Mouse (Mus musculus): ENCODE measurements at regions not wholly inside any gene's neighbourhood (a gene's known extent, or its start where the extent isn't known, plus 50 kb on each side); places are given as distances from the start of the nearest gene placed in this dataset.

DNA sequence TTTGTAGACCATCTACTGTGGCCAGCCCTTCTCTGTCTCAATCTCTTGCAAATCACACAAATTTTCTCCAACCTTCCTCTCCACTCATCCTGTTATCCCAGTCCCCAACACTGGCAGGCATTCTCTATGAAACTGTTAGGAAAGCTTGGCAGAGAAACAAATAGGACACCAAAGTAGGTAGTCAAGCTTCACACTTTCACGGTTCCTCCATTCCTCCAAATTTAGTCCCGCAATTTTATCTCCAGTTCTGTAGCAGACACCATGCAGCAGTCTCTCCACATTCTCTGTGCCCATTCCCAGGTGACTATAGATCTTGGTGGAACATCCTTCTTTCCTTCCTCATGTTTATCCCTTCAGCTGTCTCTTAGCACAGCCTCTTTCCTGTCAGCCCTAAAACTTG lies 856.9 kb downstream of the Zpld1 start:
- TF ChIP-seq POLR2A (IDR thresholded peaks at IDR 0.05; ENCODE audit: borderline replicate concordance, extremely low read depth, insufficient read depth, insufficient read length) = no peak
- ATAC-seq (ENCODE audit: low FRiP score, low read depth) = no peak
- Histone ChIP-seq H3K9ac (ENCODE audit: low read depth, low read length, severe bottlenecking) (no peak overlapping the region), H3K4me2 (replicated peaks; ENCODE audit: low read depth, low read length, severe bottlenecking) (no peak overlapping the region), H3K36me3 (ENCODE audit: control insufficient read depth, insufficient read depth, low read length) (no peaks in the 10 kb centered on the region), H3K27me3 (ENCODE audit: control insufficient read depth, insufficient read depth, low read length) (no peaks in the 10 kb centered on the region), H3K9me3 (ENCODE audit: control insufficient read depth, low read length) (no peaks in the 10 kb centered on the region), H3K4me3 (replicated peaks; ENCODE audit: low read length) (no peak overlapping the region), H3K4me1 (ENCODE audit: control insufficient read depth, insufficient read depth, low read length) (no peaks in the 10 kb centered on the region), H3K27ac (replicated peaks; ENCODE audit: low read depth, low read length) (no peak overlapping the region)
- WGBS = 91% methylated on average over 2 of the region's 2 CpGs
- no peak for DNase-seq (ENCODE audit: low spot score)

GRCm38 (mm10) chr16:54406638-54407037 lies 891.1 kb downstream of the Zpld1 start:
- H3K27me3 ChIP-seq (ENCODE audit: control insufficient read depth, insufficient read depth, low read length) = no peaks in the 10 kb centered on the region
- no peak overlapping the region for H3K4me2 ChIP-seq (replicated peaks; ENCODE audit: low read depth, low read length, severe bottlenecking)
- no peaks in the 10 kb centered on the region for H3K9me3 ChIP-seq (ENCODE audit: control insufficient read depth, low read length)
- no peaks in the 10 kb centered on the region for H3K4me1 ChIP-seq (ENCODE audit: control insufficient read depth, insufficient read depth, low read length)
- DNase-seq (ENCODE audit: low spot score) (no peak), ATAC-seq (ENCODE audit: low FRiP score, low read depth) (no peak)
- H3K4me3 ChIP-seq (replicated peaks; ENCODE audit: low read length) = no peak overlapping the region
- H3K9ac ChIP-seq (ENCODE audit: low read depth, low read length, severe bottlenecking) = no peak overlapping the region
- no peak overlapping the region for H3K27ac ChIP-seq (replicated peaks; ENCODE audit: low read depth, low read length)
- no peaks in the 10 kb centered on the region for H3K36me3 ChIP-seq (ENCODE audit: control insufficient read depth, insufficient read depth, low read length)
- no peak for TF ChIP-seq POLR2A (IDR thresholded peaks at IDR 0.05; ENCODE audit: borderline replicate concordance, extremely low read depth, insufficient read depth, insufficient read length)
- 80% methylated on average over 3 of the region's 3 CpGs for WGBS

- ATAC-seq (ENCODE audit: low FRiP score, low read depth) (no peak), DNase-seq (ENCODE audit: low spot score) (no peak)
- Histone ChIP-seq H3K36me3 (ENCODE audit: control insufficient read depth, insufficient read depth, low read length) (no peaks in the 10 kb centered on the region), H3K4me2 (replicated peaks; ENCODE audit: low read depth, low read length, severe bottlenecking) (no peak overlapping the region), H3K4me1 (ENCODE audit: control insufficient read depth, insufficient read depth, low read length) (no peaks in the 10 kb centered on the region), H3K4me3 (replicated peaks; ENCODE audit: low read length) (no peak overlapping the region), H3K27ac (replicated peaks; ENCODE audit: low read depth, low read length) (no peak overlapping the region), H3K9me3 (ENCODE audit: control insufficient read depth, low read length) (no peaks in the 10 kb centered on the region), H3K9ac (ENCODE audit: low read depth, low read length, severe bottlenecking) (no peak overlapping the region), H3K27me3 (ENCODE audit: control insufficient read depth, insufficient read depth, low read length) (no peaks in the 10 kb centered on the region)
- whole genome bisulfite sequencing = 49% methylated on average over 3 of the region's 3 CpGs
- TF ChIP-seq POLR2A (IDR thresholded peaks at IDR 0.05; ENCODE audit: borderline replicate concordance, extremely low read depth, insufficient read depth, insufficient read length) = no peak
These were observed 913.8 kb downstream of the Zpld1 start for GRCm38 (mm10) chr16:54384019-54384418.

GRCm38 (mm10) chr16:54374990-54375389 lies 922.8 kb downstream of the Zpld1 start:
- Histone ChIP-seq H3K27ac (replicated peaks; ENCODE audit: low read depth, low read length) (no peak overlapping the region), H3K4me2 (replicated peaks; ENCODE audit: low read depth, low read length, severe bottlenecking) (no peak overlapping the region), H3K9ac (ENCODE audit: low read depth, low read length, severe bottlenecking) (no peak overlapping the region), H3K4me3 (replicated peaks; ENCODE audit: low read length) (no peak overlapping the region), H3K27me3 (ENCODE audit: control insufficient read depth, insufficient read depth, low read length) (no peaks in the 10 kb centered on the region), H3K36me3 (ENCODE audit: control insufficient read depth, insufficient read depth, low read length) (no peaks in the 10 kb centered on the region), H3K9me3 (ENCODE audit: control insufficient read depth, low read length) (no peaks in the 10 kb centered on the region), H3K4me1 (ENCODE audit: control insufficient read depth, insufficient read depth, low read length) (no peaks in the 10 kb centered on the region)
- DNase-seq (ENCODE audit: low spot score) = no peak
- no peak for ATAC-seq (ENCODE audit: low FRiP score, low read depth)
- no peak for TF ChIP-seq POLR2A (IDR thresholded peaks at IDR 0.05; ENCODE audit: borderline replicate concordance, extremely low read depth, insufficient read depth, insufficient read length)
- 71% methylated on average over 4 of the region's 4 CpGs for WGBS

DNA sequence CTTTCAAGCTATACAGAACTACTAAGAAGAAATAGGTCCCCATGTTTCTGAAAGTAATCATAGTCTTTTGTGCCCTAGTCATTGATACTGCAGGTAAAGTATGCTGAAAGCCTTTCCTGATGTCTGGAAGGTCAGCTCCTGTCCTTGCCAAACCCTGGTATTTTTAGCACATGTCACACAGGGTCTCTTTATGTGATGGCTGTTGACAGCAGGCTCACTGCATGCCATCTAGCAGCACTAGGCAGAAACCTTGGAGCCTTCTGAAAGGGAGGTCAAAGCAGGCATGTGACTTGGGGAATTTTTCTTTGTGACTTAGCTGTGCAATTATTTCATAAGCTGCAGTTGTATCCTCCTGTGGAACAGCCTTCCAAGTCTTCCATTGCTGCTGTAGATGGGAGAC lies 943.4 kb downstream of the Zpld1 start:
- no peak for ATAC-seq (ENCODE audit: low FRiP score, low read depth)
- Histone ChIP-seq H3K4me1 (ENCODE audit: control insufficient read depth, insufficient read depth, low read length) (no peaks in the 10 kb centered on the region), H3K36me3 (ENCODE audit: control insufficient read depth, insufficient read depth, low read length) (no peaks in the 10 kb centered on the region), H3K27me3 (ENCODE audit: control insufficient read depth, insufficient read depth, low read length) (no peaks in the 10 kb centered on the region), H3K4me3 (replicated peaks; ENCODE audit: low read length) (no peak overlapping the region), H3K9ac (ENCODE audit: low read depth, low read length, severe bottlenecking) (no peak overlapping the region), H3K9me3 (ENCODE audit: control insufficient read depth, low read length) (no peaks in the 10 kb centered on the region), H3K4me2 (replicated peaks; ENCODE audit: low read depth, low read length, severe bottlenecking) (no peak overlapping the region), H3K27ac (replicated peaks; ENCODE audit: low read depth, low read length) (no peak overlapping the region)
- no peak for TF ChIP-seq POLR2A (IDR thresholded peaks at IDR 0.05; ENCODE audit: borderline replicate concordance, extremely low read depth, insufficient read depth, insufficient read length)
- no peak for DNase-seq (ENCODE audit: low spot score)

DNA sequence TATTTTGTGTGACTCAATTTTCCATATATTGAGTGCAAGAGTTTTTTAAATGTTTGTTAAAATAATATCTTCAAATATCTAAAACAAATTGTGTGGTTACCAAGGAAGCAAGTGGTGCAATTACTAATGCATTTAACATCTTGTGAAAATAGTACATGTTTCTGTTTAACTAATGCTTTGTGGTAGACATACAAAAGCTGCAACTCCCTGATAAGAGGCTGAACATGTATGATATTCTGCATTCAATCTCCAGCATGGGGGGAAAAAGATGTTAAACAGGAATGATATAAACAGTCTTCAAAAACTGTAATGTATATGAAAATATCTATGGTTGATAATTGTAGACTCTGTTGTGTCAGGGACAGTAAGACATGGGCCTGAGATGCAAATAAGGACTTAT lies 949.0 kb downstream of the Zpld1 start:
- DNase-seq (ENCODE audit: low spot score) (no peak), ATAC-seq (ENCODE audit: low FRiP score, low read depth) (no peak)
- Histone ChIP-seq H3K4me1 (ENCODE audit: control insufficient read depth, insufficient read depth, low read length) (no peaks in the 10 kb centered on the region), H3K9ac (ENCODE audit: low read depth, low read length, severe bottlenecking) (no peak overlapping the region), H3K4me3 (replicated peaks; ENCODE audit: low read length) (no peak overlapping the region), H3K36me3 (ENCODE audit: control insufficient read depth, insufficient read depth, low read length) (no peaks in the 10 kb centered on the region), H3K27ac (replicated peaks; ENCODE audit: low read depth, low read length) (no peak overlapping the region), H3K4me2 (replicated peaks; ENCODE audit: low read depth, low read length, severe bottlenecking) (no peak overlapping the region), H3K9me3 (ENCODE audit: control insufficient read depth, low read length) (no peaks in the 10 kb centered on the region), H3K27me3 (ENCODE audit: control insufficient read depth, insufficient read depth, low read length) (no peaks in the 10 kb centered on the region)
- TF ChIP-seq POLR2A (IDR thresholded peaks at IDR 0.05; ENCODE audit: borderline replicate concordance, extremely low read depth, insufficient read depth, insufficient read length) = no peak
